10 mouse cellular contexts compared by ENCODE assay signal in genomic region chr2:27939433-27939832, GRCm38 (mm10). TPM values are rescaled to one million over a fixed set of nuclear protein-coding genes. Genes with fewer than 3 reads are reported as not detected.
DNase-seq lines count a peak whose midpoint lies in the region; ATAC-seq and TF ChIP-seq lines count a peak whose summit lies in the region.
"Had no signal": no experiment of that assay in that cellular context is flagged by ENCODE, and none has a peak within 500 bp of the region (broad histone marks: within the 10 kb centered on the region; RNA-seq: fewer than 3 reads in every experiment).

No protein-coding gene starts in this region.

- H3K9ac ChIP-seq in heart, embryonic 12.5 days = no peak overlapping the region

- H3K79me3 ChIP-seq in C2C12 (ENCODE audit: low read depth) = peaks cover 56% of the 10 kb centered on the region

- H3K27me3 ChIP-seq in heart, embryonic 10.5 days (ENCODE audit: insufficient read depth, poor library complexity, severe bottlenecking) = no peaks in the 10 kb centered on the region
- no peaks in the 10 kb centered on the region for H3K27me3 ChIP-seq in C2C12 (ENCODE audit: control insufficient read depth, insufficient read depth, insufficient read length)
- no peaks in the 10 kb centered on the region for H3K27me3 ChIP-seq in heart, embryonic 12.5 days (replicated peaks)

- WGBS in heart, embryonic 10.5 days = 84% methylated on average over 4 of the region's 4 CpGs
- 83% methylated on average over 4 of the region's 4 CpGs for WGBS in heart, embryonic 12.5 days
- WGBS in lung, adult 2 months = 46% methylated on average over 4 of the region's 4 CpGs

- no peak overlapping the region for H3K27ac ChIP-seq in heart, embryonic 10.5 days
- no peak overlapping the region for H3K27ac ChIP-seq in heart, embryonic 12.5 days (ENCODE audit: poor library complexity, severe bottlenecking)
- H3K27ac ChIP-seq: left cerebral cortex, adult 2 months had no signal

- peak; percentile 98 for DNase-seq in heart, adult 11 months
- DNase-seq in heart, embryonic 10.5 days (ENCODE audit: low spot score) = no peak
- peak; percentile 58 for DNase-seq in lung, adult 2 months
- no peak for DNase-seq in right cerebral cortex, postnatal 36 days (ENCODE audit: low spot score in 2 of 2)
- DNase-seq in layer of hippocampus, postnatal 14 days (ENCODE audit: low spot score in 2 of 2) = no peak
- no peak for DNase-seq in adrenal gland, postnatal 4 days (ENCODE audit: low spot score in 2 of 2)
- DNase-seq: right cerebral cortex, adult 18-20 months had no signal

- H3ac ChIP-seq in C2C12 (ENCODE audit: control insufficient read depth, insufficient read length, low read depth) = no peak overlapping the region

- H3K36me3 ChIP-seq in heart, embryonic 10.5 days = peaks cover 12% of the 10 kb centered on the region; the same call in 1 of the 2 replicates
- peaks cover 72% of the 10 kb centered on the region for H3K36me3 ChIP-seq in C2C12 (ENCODE audit: control insufficient read depth, insufficient read depth)
- peaks cover 10% of the 10 kb centered on the region for H3K36me3 ChIP-seq in heart, embryonic 12.5 days

- TF ChIP-seq CTCF in C2C12 (IDR thresholded peaks at IDR 0.05; ENCODE audit: control insufficient read depth, insufficient read depth, insufficient read length) = no peak
- TF ChIP-seq CTCF in lung, adult 2 months (IDR thresholded peaks at IDR 0.05; ENCODE audit: insufficient read depth, low read length) = no peak

- ATAC-seq in heart, embryonic 12.5 days (ENCODE audit: insufficient number of reproducible peaks, low FRiP score) = peak; percentile 67

- peaks cover 35% of the 10 kb centered on the region for H3K4me1 ChIP-seq in heart, embryonic 10.5 days
- H3K4me1 ChIP-seq in heart, embryonic 12.5 days (replicated peaks) = peaks cover 40% of the 10 kb centered on the region
- peaks cover 12% of the 10 kb centered on the region for H3K4me1 ChIP-seq in lung, adult 2 months (ENCODE audit: control insufficient read depth, insufficient read depth, low read length)

- no peak overlapping the region for H3K4me3 ChIP-seq in heart, embryonic 10.5 days
- no peak overlapping the region for H3K4me3 ChIP-seq in C2C12 (ENCODE audit: insufficient read depth, poor library complexity, severe bottlenecking)
- no peak overlapping the region for H3K4me3 ChIP-seq in heart, embryonic 12.5 days
- H3K4me3 ChIP-seq in lung, adult 2 months (replicated peaks; ENCODE audit: extremely low read depth, low read depth, low read length) = no peak overlapping the region
- H3K4me3 ChIP-seq: left cerebral cortex, adult 2 months had no signal

- no peaks in the 10 kb centered on the region for H3K9me3 ChIP-seq in heart, embryonic 10.5 days
- no peaks in the 10 kb centered on the region for H3K9me3 ChIP-seq in heart, embryonic 12.5 days (replicated peaks)

- no peak for TF ChIP-seq POLR2A in lung, adult 2 months (IDR thresholded peaks at IDR 0.05; ENCODE audit: borderline replicate concordance, extremely low read depth, low read depth, low read length)

- no peak overlapping the region for H3K4me2 ChIP-seq in heart, embryonic 12.5 days

- H3K79me2 ChIP-seq in C2C12 (ENCODE audit: control insufficient read depth, insufficient read depth) = peaks cover 91% of the 10 kb centered on the region

TF ChIP-seq in C2C12, 6 proteins besides CTCF, POLR2A, EP300 and RAD21:
- TF ChIP-seq FOSL1 (IDR thresholded peaks at IDR 0.05; ENCODE audit: insufficient read depth, low read length, poor library complexity, severe bottlenecking) (no peak), USF1 (IDR thresholded peaks at IDR 0.05; ENCODE audit: low read depth) (no peak), MAX (IDR thresholded peaks at IDR 0.05) (peak; percentile 44)

RNA-seq across cellular contexts. Expression of gene Col5a1, which starts 53.2 kb away (rescaled TPM):
- polyA plus RNA-seq in heart, embryonic 10.5 days (2016; fragmentation: Nextera tagmentation; extraction: Ambion mirVana) = 31.3 and 37.4 TPM in 2 replicates
- 37.9 TPM for polyA plus RNA-seq in C2C12 (2012; fragmentation: generic; extraction: Trizol)
- polyA plus RNA-seq in heart, embryonic 12.5 days (2016; fragmentation: Nextera tagmentation; extraction: Ambion mirVana) = 53.3 and 54.7 TPM in 2 replicates
- polyA plus RNA-seq in lung, adult 2 months (2012; rRNA removed) = 18.5 and 18.8 TPM in 2 replicates
- total RNA-seq in layer of hippocampus, postnatal 14 days (2021) = 1 to 10 TPM; 5.9 to 6.1 TPM
- total RNA-seq in adrenal gland, postnatal 4 days (2021) = 100 to 1,000 TPM; 132 to 140 TPM

Comparison
In these comparisons a context has a peak if more than half of its experiments do, and no peak if none do; other contexts are left out.
1. DNase-seq: peak in heart, adult 11 months (single experiment) and lung, adult 2 months (single experiment); none in heart, embryonic 10.5 days (single experiment), right cerebral cortex, postnatal 36 days (0 of 2), layer of hippocampus, postnatal 14 days (0 of 2) and adrenal gland, postnatal 4 days (0 of 2).